Mouse (Mus musculus) spleen, adult 2 months (tissue): Measurements from ENCODE around the gene Olfr1057. TPM values are rescaled to one million over a fixed set of nuclear protein-coding genes. Genes with fewer than 3 reads are reported as not detected.
"Not testable (repeated sequence)": the region's sequence is repeated elsewhere in the genome, so short reads cannot be mapped to it uniquely, and the experiment has no call there.

Source experiments
- DNase-seq, 2 experiments: peaks; one replicate each; pipeline versions ENCODE4 v3.0.0 to v3.0.0-alpha.2; 2012 to 2021; ENCODE audit warnings: low spot score in 2 of 2, low read depth in 1 of 2
- H3K27ac ChIP-seq: fragments of 200-500 bp; 2 replicates; pipeline ENCODE4 v1.5.1; 2012; ENCODE audit warnings: low read length, inconsistent platforms; ENCODE audit not compliant: insufficient read depth
- H3K27me3 ChIP-seq: fragments of 200-500 bp; 2 replicates; pipeline ENCODE4 v1.6.1; 2012; ENCODE audit warnings: mild to moderate bottlenecking, moderate library complexity, low read length, inconsistent platforms; ENCODE audit not compliant: control insufficient read depth, insufficient read depth
- H3K36me3 ChIP-seq: fragments of 200-500 bp; 2 replicates; pipeline ENCODE4 v1.6.1; 2012; ENCODE audit warnings: mild to moderate bottlenecking, low read length, inconsistent platforms; ENCODE audit not compliant: control insufficient read depth, insufficient read depth
- H3K4me1 ChIP-seq: fragments of 200-500 bp; 2 replicates; pipeline ENCODE4 v1.6.1; 2011; ENCODE audit warnings: inconsistent platforms; ENCODE audit not compliant: control insufficient read depth, insufficient read depth, insufficient read length
- H3K4me3 ChIP-seq: fragments of 200-500 bp; 2 replicates; pipeline ENCODE4 v1.5.1; 2011; ENCODE audit warnings: mild to moderate bottlenecking, inconsistent platforms; ENCODE audit not compliant: insufficient read depth, insufficient read length; ENCODE audit errors: extremely low read depth
- CTCF ChIP-seq: fragments of 200-500 bp; IDR thresholded peaks from 2 replicates; pipeline ENCODE4 v1.5.1; 2011; ENCODE audit warnings: mild to moderate bottlenecking, inconsistent platforms; ENCODE audit not compliant: insufficient read depth, insufficient read length, insufficient replicate concordance; ENCODE audit errors: extremely low read depth
- POLR2A ChIP-seq: fragments of 200-500 bp; IDR thresholded peaks from 2 replicates; pipeline ENCODE4 v1.6.1; 2011; ENCODE audit warnings: low read depth, low read length, inconsistent platforms
- WGBS: fragments of 180-500 bp; shearing (Covaris S2); methylation state at CpG from one replicate; pipeline ENCODE4 v1.1.7; 2018; 5-methylcytosine and 5-hydroxymethylcytosine counted together
- polyA plus RNA-seq: library from polyadenylated mRNA; depleted of rRNA; stranded (reverse); fragments of >200 nt; gene quantifications from 2 replicates; pipeline ENCODE4 v1.2.3, GENCODE M21; 2012; rRNA removed

Olfr1057 gene
- polyA plus RNA-seq, result not detected in 2 replicates

DNA sequence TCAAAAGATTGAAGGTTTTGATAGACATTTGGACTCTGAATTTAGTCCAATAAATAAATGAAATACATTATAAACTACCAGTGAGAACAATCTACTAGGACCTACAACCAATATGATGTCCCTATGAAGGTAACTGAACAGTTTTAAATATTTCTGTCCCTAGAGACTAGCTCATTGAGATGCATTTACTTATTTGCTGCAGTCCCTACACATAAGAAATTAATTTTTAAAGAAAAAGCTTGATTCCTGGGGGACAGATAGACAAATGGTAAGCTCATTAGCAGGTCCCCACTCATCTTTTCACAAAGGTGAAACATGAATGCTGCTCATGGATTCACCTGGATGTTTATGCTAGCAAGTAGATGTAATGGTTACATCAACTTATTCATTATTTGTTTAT is at the start of gene Olfr1057:
TSS of gene Olfr1057 (minus strand) at position 101 of the 400 bp plus-strand sequence.
- Histone ChIP-seq H3K4me1 (no peaks in the 10 kb centered on the region), H3K4me3 (no peak within 1 kb of the TSS), H3K36me3 (no peaks in the 10 kb centered on the region), H3K27me3 (no peaks in the 10 kb centered on the region), H3K27ac (no peak within 1 kb of the TSS)
- no peak for DNase-seq
- no peak for TF ChIP-seq POLR2A
- no peak for TF ChIP-seq CTCF

DNA sequence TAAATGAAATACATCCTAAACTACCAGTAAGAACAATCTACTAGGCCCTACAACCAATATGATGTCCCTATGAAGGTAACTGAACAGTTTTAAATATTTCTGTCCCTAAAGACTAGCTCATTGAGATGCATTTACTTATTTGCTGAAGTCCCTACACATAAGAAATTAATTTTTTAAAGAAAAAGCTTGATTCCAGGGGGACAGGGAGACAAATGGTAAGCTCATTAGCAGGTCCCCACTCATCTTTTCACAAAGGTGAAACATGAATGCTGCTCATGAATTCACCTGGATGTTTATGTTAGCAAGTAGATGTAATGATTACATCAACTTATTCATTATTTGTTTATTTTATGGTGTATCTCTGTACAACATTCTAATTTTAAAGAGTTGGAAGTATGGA is 48.5 kb upstream of the Olfr1057 start, which contains the start of gene Olfr1062:
TSS of gene Olfr1062 (minus strand) at position 101 of the 400 bp plus-strand sequence.
- not testable (repeated sequence) for H3K27me3 ChIP-seq, H3K4me3 ChIP-seq, H3K4me1 ChIP-seq, H3K27ac ChIP-seq, H3K36me3 ChIP-seq, DNase-seq

DNA sequence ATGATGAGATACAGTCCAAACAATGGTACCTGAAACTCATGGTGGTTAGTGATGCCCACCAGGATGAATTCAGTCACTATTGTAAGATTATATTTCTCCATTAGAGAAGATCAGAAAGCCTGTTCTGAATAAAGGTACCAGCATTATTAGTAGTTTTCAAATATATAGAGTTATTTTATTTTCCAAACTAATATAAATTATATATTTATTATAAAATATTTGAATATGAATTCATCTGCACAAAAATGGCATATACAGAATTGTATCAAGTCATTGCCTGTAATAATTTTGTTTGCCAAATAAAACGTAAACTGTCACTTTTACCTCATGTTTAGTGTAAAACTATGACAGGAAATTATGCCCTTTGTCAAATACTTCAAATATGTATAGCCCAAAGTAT is 35.8 kb upstream of the Olfr1057 start, which contains the start of gene Olfr1061:
TSS of gene Olfr1061 (minus strand) at position 101 of the 400 bp plus-strand sequence.
- Histone ChIP-seq H3K27me3 (no peaks in the 10 kb centered on the region), H3K4me1 (no peaks in the 10 kb centered on the region), H3K4me3 (no peak within 1 kb of the TSS), H3K36me3 (no peaks in the 10 kb centered on the region), H3K27ac (no peak within 1 kb of the TSS)
- TF ChIP-seq CTCF (no peak), POLR2A (no peak)
- no peak for DNase-seq
- 76% methylated on average over 1 of the region's 1 CpGs for WGBS

DNA sequence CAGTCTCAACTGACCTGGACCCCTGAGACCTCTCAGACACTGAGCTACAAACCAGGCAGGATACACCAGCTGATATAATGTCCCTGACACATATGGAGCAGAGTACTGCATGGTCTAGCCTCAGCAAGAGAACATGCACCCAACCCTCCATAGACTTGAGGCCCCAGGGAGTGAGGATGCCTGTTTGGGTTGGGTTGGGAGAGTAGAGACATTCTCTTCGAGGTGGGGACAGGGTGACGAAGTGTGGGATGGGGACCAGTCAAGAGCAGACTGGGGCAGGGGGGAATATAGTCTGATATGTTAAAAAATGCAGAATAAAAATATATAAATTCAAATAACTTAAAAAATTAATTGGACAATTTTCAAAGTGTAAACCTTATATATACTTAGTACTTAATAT is 16.9 kb upstream of the Olfr1057 start:
- Histone ChIP-seq H3K27ac (no peak overlapping the region), H3K27me3 (no peaks in the 10 kb centered on the region), H3K4me3 (no peak overlapping the region), H3K4me1 (no peaks in the 10 kb centered on the region), H3K36me3 (no peaks in the 10 kb centered on the region)
- DNase-seq, result no peak
- no peak for TF ChIP-seq POLR2A
- TF ChIP-seq CTCF, result no peak
- WGBS, result 71% methylated on average over 2 of the region's 2 CpGs

DNA sequence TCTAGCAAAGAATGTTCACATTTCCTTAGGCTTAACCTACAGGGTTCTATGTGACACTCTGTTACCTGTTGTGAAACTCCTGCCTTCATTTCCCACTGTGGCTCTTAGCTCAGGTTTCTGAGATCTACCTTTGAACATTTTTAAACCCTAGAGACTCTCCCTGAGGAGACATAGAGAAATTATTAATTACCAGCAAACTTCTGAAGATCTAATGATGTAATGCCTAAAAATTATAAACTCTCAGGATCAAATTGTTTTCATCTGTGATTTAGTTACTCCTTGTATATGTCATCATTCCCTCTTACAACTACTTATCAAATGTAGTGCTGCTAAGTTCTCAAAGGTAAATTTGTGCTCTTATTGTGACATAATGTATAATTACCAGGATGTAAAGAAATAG is 10.3 kb upstream of the Olfr1057 start, which contains the start of gene Olfr1058:
TSS of gene Olfr1058 (minus strand) at position 101 of the 400 bp plus-strand sequence.
- H3K4me3 ChIP-seq, H3K27ac ChIP-seq, H3K27me3 ChIP-seq, DNase-seq, H3K4me1 ChIP-seq, H3K36me3 ChIP-seq: not testable (repeated sequence)

DNA sequence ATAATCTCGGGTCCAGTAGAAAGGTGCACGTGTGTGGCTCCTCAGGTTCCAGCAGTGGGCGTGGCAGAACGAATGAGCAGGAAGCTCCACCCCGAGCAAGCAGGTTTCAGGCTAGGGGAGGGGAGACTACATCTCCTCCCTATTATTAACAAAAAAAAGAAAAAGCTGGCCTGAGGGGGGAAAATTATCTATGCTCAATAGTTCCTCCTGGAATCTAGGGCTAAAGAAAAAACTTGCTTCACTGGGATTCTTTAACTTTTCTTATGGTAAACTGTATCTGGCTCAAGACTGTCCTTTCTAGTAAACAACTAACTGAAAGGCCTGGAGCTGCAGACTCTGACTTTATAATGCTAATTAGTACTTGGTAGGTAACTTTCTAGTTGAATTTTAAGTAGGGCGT is 11.9 kb downstream of the Olfr1057 start:
- not testable (repeated sequence) for H3K27ac ChIP-seq
- 92% methylated on average over 2 of the region's 6 CpGs for WGBS

DNA sequence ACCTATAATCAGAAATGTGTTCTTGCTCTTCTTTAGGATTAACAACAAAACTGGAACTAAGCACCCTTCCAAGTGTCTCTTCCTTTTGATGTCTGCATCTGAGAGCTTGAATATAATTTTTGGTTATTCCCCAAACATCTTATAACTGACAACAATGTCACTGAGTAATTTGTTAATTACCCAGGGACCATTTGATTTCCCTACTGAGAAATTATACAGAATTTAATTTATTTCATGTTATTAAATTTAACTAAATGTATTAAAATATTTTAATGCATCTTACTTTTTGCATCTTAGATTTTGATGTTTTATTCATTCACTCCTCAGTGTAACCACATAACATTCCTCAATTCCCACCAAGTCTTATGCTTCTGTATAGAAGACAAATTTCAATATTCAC is 15.8 kb downstream of the Olfr1057 start, which contains the start of gene Olfr1056:
TSS of gene Olfr1056 (minus strand) at position 101 of the 400 bp plus-strand sequence.
- TF ChIP-seq CTCF (no peak), POLR2A (no peak)
- H3K36me3 ChIP-seq, result no peaks in the 10 kb centered on the region
- no peak within 1 kb of the TSS for H3K27ac ChIP-seq
- no peak for DNase-seq
- H3K4me3 ChIP-seq, result no peak within 1 kb of the TSS
- no peaks in the 10 kb centered on the region for H3K4me1 ChIP-seq
- H3K27me3 ChIP-seq, result no peaks in the 10 kb centered on the region

More for the DNA sequence above, 11.9 kb downstream of the Olfr1057 start:
- H3K4me1 ChIP-seq, H3K27me3 ChIP-seq, H3K36me3 ChIP-seq, H3K4me3 ChIP-seq, DNase-seq: not testable (repeated sequence)

DNA sequence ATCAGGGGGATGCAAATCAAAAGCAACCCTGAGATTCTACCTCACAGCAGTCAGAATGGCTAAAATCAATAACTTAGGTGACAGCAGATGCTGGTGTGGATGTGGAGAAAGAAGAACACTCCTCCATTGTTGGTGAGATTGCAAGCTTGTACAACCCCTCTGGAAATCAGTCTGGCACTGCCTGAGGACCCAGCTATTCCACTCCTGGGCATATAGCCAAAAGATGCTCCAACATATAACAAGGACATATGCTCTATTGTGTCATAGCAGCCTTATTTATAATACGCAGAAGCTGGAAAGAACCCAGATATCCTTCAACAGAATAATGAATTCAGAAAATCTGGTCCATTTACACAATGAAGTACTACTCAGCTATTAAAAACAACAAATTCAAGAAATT is 26.4 kb downstream of the Olfr1057 start:
- H3K4me1 ChIP-seq, H3K27ac ChIP-seq, DNase-seq, H3K27me3 ChIP-seq, H3K36me3 ChIP-seq, H3K4me3 ChIP-seq: not testable (repeated sequence)
- WGBS, result 85% methylated on average over 1 of the region's 1 CpGs
